Mouse (Mus musculus) kidney, postnatal 0 days (tissue): ENCODE results near the gene Rps11. TPM values are rescaled to one million over a fixed set of nuclear protein-coding genes. Genes with fewer than 3 reads are reported as not detected.
"Not testable (repeated sequence)": the region's sequence is repeated elsewhere in the genome, so short reads cannot be mapped to it uniquely, and the experiment has no call there.

Experiments
- ATAC-seq: fragments of 200-750 bp; cut with Nextera tagmentation; replicated peaks from 2 replicates; pipeline ENCODE4 v1.8.0; 2017; ENCODE audit warnings: low read depth, moderate number of reproducible peaks, moderate TSS enrichment, moderate library complexity; ENCODE audit not compliant: low FRiP score
- DNase-seq: peaks from one replicate; pipeline ENCODE4 v3.0.0-alpha.2; 2016; ENCODE audit warnings: low spot score
- H3K27ac ChIP-seq: fragments of 300-500 bp; sonication (generic); 2 replicates; pipeline ENCODE4 v1.5.1; 2014; ENCODE audit warnings: mild to moderate bottlenecking
- H3K27me3 ChIP-seq: fragments of 300-500 bp; sonication (generic); 2 replicates; pipeline ENCODE4 v1.6.1; 2014; ENCODE audit warnings: low read length, mixed read lengths; ENCODE audit not compliant: insufficient read depth
- H3K36me3 ChIP-seq: fragments of 300-500 bp; sonication (generic); 2 replicates; pipeline ENCODE4 v1.6.1; 2014; ENCODE audit warnings: low read length, mixed read lengths; ENCODE audit not compliant: insufficient read depth
- H3K4me1 ChIP-seq: fragments of 300-500 bp; sonication (generic); replicated peaks from 2 replicates; pipeline ENCODE4 v1.6.1; 2014; ENCODE audit warnings: antibody characterized with exemption, low read length, mixed read lengths; ENCODE audit not compliant: insufficient read depth
- H3K4me2 ChIP-seq: fragments of 300-500 bp; sonication (generic); 2 replicates; pipeline ENCODE4 v1.6.1; 2014; ENCODE audit warnings: mild to moderate bottlenecking, low read length, moderate library complexity, mixed read lengths
- H3K4me3 ChIP-seq: fragments of 300-500 bp; sonication (generic); replicated peaks from 2 replicates; pipeline ENCODE4 v1.5.1; 2014; ENCODE audit warnings: low read depth, low read length
- H3K9ac ChIP-seq: fragments of 300-500 bp; sonication (generic); 2 replicates; pipeline ENCODE4 v1.6.1; 2014; ENCODE audit warnings: low read depth, low read length
- H3K9me3 ChIP-seq: fragments of 300-500 bp; sonication (generic); replicated peaks from 2 replicates; pipeline ENCODE4 v1.6.1; 2016; ENCODE audit warnings: low read length, inconsistent platforms, mixed read lengths
- CTCF ChIP-seq: IDR thresholded peaks from 2 replicates; pipeline ENCODE4 v1.5.1; 2016; ENCODE audit warnings: antibody characterized with exemption, low read depth, mild to moderate bottlenecking, moderate library complexity
- WGBS: fragments of 180-500 bp; shearing (Covaris S2); extraction: QIAGEN DNeasy Blood & Tissue Kit; methylation state at CpG from one replicate; pipeline ENCODE4 v1.1.7; 2014; 5-methylcytosine and 5-hydroxymethylcytosine counted together
- polyA plus RNA-seq: library from polyadenylated mRNA; unstranded; fragments of >200 nt; fragmentation: Nextera tagmentation; extraction: Ambion mirVana; gene quantifications from 2 replicates; pipeline ENCODE4 v1.2.1, GENCODE M21; 2015

Gene Rps11
- polyA plus RNA-seq, 1 experiment from 2014 or later: 1,553 TPM

- ATAC-seq (no peak), DNase-seq (no peak)
- H3K4me3 ChIP-seq: peak overlapping the region; percentile 40
Observed at GRCm38 (mm10) chr7:45129318-45129717, 5.1 kb upstream of the Rps11 start.

GRCm38 (mm10) chr7:45128624-45129246 is 4.5 kb upstream of the Rps11 start, which contains the start of gene Rpl13a:
Gene Rpl13a (minus strand): TSS chr7:45128761.
- Histone ChIP-seq H3K9ac (peak within 1 kb of the TSS; percentile 96), H3K4me2 (peak within 1 kb of the TSS; percentile 82), H3K9me3 (no peaks in the 10 kb centered on the region), H3K27ac (peak within 1 kb of the TSS; percentile 90), H3K27me3 (no peaks in the 10 kb centered on the region), H3K4me3 (peak within 1 kb of the TSS; percentile 85), H3K4me1 (peaks cover 30% of the 10 kb centered on the region; the same call in 1 of the 2 replicates), H3K36me3 (peaks cover 19% of the 10 kb centered on the region)
- peak; percentile 89 for TF ChIP-seq CTCF
- DNase-seq (peak; percentile 99), ATAC-seq (peak; percentile 92)
- WGBS: under 1% methylated on average over 48 of the region's 48 CpGs

More at GRCm38 (mm10) chr7:45129318-45129717, 5.1 kb upstream of the Rps11 start:
- H3K4me1 ChIP-seq: peaks cover 30% of the 10 kb centered on the region; the same call in 1 of the 2 replicates
- H3K27me3 ChIP-seq: no peaks in the 10 kb centered on the region
- TF ChIP-seq CTCF: no peak
- peak overlapping the region; percentile 64 for H3K4me2 ChIP-seq
- H3K9ac ChIP-seq: peak overlapping the region; percentile 60
- no peaks in the 10 kb centered on the region for H3K9me3 ChIP-seq
- peaks cover 19% of the 10 kb centered on the region for H3K36me3 ChIP-seq
- H3K27ac ChIP-seq: peak overlapping the region; percentile 90
- WGBS: under 1% methylated on average over 17 of the region's 17 CpGs

- no peaks in the 10 kb centered on the region for H3K27me3 ChIP-seq
- H3K36me3 ChIP-seq: peaks cover 24% of the 10 kb centered on the region
- no peaks in the 10 kb centered on the region for H3K9me3 ChIP-seq
- ATAC-seq (no peak), DNase-seq (no peak)
- 3% methylated on average over 6 of the region's 6 CpGs for WGBS
- peak overlapping the region; percentile 85 for H3K4me3 ChIP-seq
- H3K4me1 ChIP-seq: peaks cover 35% of the 10 kb centered on the region; the same call in 1 of the 2 replicates
- peak overlapping the region; percentile 82 for H3K4me2 ChIP-seq
- peak overlapping the region; percentile 96 for H3K9ac ChIP-seq
- H3K27ac ChIP-seq: peak overlapping the region; percentile 87
- no peak for TF ChIP-seq CTCF
Observed at GRCm38 (mm10) chr7:45127700-45128224, 3.5 kb upstream of the Rps11 start.

GRCm38 (mm10) chr7:45126844-45127699 is 2.8 kb upstream of the Rps11 start:
- peaks cover 31% of the 10 kb centered on the region for H3K36me3 ChIP-seq
- H3K27me3 ChIP-seq: no peaks in the 10 kb centered on the region
- H3K27ac ChIP-seq: peak overlapping the region; percentile 87
- no peaks in the 10 kb centered on the region for H3K9me3 ChIP-seq
- DNase-seq: no peak
- peak overlapping the region; percentile 82 for H3K4me2 ChIP-seq
- H3K9ac ChIP-seq: peak overlapping the region; percentile 96
- H3K4me3 ChIP-seq: peak overlapping the region; percentile 85
- ATAC-seq: no peak
- peak; percentile 41; the same call in 1 of the 2 replicates for TF ChIP-seq CTCF
- 31% methylated on average over 21 of the region's 21 CpGs for WGBS
- H3K4me1 ChIP-seq: peaks cover 40% of the 10 kb centered on the region; the same call in 1 of the 2 replicates

- ATAC-seq: no peak
- WGBS: 71% methylated on average over 17 of the region's 17 CpGs
- no peak for DNase-seq
- Histone ChIP-seq H3K9me3 (no peaks in the 10 kb centered on the region), H3K4me2 (peak overlapping the region; percentile 82), H3K27ac (peak overlapping the region; percentile 87; the same call in 1 of the 2 replicates), H3K9ac (peak overlapping the region; percentile 96; the same call in 1 of the 2 replicates), H3K4me1 (peaks cover 40% of the 10 kb centered on the region; the same call in 1 of the 2 replicates), H3K27me3 (no peaks in the 10 kb centered on the region), H3K4me3 (peak overlapping the region; percentile 85; the same call in 1 of the 2 replicates), H3K36me3 (peaks cover 39% of the 10 kb centered on the region)
- TF ChIP-seq CTCF: no peak
Observed at GRCm38 (mm10) chr7:45126147-45126843, 2.1 kb upstream of the Rps11 start.

- not testable (repeated sequence) for DNase-seq, H3K4me3 ChIP-seq, ATAC-seq, H3K4me2 ChIP-seq, H3K27me3 ChIP-seq, H3K9me3 ChIP-seq, H3K9ac ChIP-seq
- peaks cover 40% of the 10 kb centered on the region; the same call in 1 of the 2 replicates for H3K4me1 ChIP-seq
- peaks cover 45% of the 10 kb centered on the region for H3K36me3 ChIP-seq
- H3K27ac ChIP-seq: peak overlapping the region; percentile 80; the same call in 1 of the 2 replicates
- 63% methylated on average over 5 of the region's 5 CpGs for WGBS
Observed at GRCm38 (mm10) chr7:45125649-45126048, 1.4 kb upstream of the Rps11 start.
